Mouse (Mus musculus): ENCODE data around the gene Zbtb4.
"Not testable (repeated sequence)": the region's sequence is repeated elsewhere in the genome, so short reads cannot be mapped to it uniquely, and the experiment has no call there.

The Zbtb4 gene

GRCm38 (mm10) chr11:69765221-69766125 is at the start of gene Zbtb4:
Zbtb4 (plus strand) TSS chr11:69765912.
- peak; percentile 43 to 45 for DNase-seq (ENCODE audit: low spot score in 2 of 2)

GRCm38 (mm10) chr11:69715929-69716328 is 49.8 kb upstream of the Zbtb4 start:
- no peak for DNase-seq (ENCODE audit: low spot score in 2 of 2)

DNA sequence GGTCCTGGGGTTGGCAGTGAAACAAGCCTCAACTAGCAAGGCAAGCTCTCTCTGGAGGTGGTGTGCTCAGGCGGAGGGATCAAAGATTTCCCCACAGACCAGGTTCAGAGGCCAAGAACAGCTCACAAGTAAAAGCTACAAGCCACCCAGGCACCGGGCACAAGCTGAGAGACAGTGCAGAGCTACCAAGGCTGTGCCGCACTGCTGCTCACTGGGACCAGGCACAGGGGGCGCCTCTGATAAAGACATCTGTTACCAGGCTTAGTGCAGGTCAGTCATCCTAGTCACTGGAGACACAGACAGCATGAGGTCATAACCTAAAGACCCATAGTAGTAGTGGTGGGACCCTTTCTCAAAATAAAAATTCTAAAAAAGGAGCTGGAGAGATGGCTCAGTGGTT is 48.8 kb upstream of the Zbtb4 start:
- DNase-seq (ENCODE audit: low spot score in 2 of 2) = no peak

DNA sequence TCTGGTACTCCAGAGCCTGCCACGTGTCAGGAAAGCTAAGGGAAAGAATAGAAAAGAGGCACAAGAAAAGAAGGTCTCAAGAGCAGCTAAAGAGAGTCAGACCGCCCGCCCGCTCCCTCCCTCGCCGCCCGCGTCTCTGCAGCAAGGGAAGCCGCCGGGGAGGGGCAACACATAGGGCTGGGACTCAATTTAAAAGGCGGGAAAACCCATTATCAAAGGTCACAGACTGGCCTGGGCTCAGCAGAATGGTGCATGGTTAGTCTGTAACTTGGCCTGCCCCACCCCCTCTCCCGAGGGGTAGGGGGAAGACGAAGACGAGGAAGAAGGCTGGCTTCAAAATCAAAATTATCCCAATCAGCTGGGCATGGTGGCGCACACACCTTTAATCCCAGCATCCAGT is 47.1 kb upstream of the Zbtb4 start:
- no peak for DNase-seq (ENCODE audit: low spot score in 2 of 2)

DNA sequence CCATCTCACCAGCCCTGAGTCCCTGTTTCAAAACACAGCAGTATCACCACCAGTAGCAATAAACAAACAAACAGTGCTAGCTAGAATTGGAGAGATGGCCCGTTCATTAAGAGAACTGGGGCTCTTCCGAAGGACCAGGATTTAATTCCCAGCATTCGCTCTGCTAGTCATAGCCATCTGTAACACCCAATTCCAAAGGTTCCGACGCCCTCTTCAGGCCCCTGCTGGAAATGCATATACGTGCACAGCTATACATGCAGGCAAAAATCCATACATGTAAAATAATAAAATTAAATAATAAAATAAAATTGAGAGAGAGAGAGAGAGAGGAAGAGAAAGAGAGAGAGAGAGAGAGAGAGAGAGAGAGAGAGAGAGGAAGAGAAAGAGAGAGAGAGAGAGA is 46.3 kb upstream of the Zbtb4 start:
- DNase-seq (ENCODE audit: low spot score in 2 of 2) = no peak

- no peak for DNase-seq (ENCODE audit: low spot score in 2 of 2)
Measured at GRCm38 (mm10) chr11:69720852-69721251, 44.9 kb upstream of the Zbtb4 start.

GRCm38 (mm10) chr11:69723074-69723473 is 42.6 kb upstream of the Zbtb4 start:
- no peak for DNase-seq (ENCODE audit: low spot score in 2 of 2)

DNA sequence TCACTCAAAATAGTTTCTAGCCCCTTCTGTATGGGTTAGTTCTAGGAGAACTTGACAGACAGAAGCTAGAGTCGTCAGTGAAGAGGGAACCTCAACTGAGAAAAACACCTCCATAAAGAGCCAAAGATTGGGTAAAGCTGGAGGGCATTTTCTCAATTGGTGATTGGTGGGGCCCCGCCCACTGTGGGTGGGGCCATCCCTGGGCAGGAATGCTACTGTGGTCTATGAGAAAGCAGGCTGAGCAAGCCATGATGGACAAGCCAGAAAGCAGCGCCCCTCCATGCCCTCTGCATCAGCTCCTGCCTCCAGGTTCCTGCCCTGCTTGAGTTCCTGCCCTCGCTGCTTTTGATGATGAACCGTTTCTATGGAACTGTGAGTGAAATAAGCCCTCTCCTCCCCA is 39.8 kb upstream of the Zbtb4 start:
- no peak for DNase-seq (ENCODE audit: low spot score in 2 of 2)

- DNase-seq (ENCODE audit: low spot score in 2 of 2) = peak; percentile 62 to 73
Measured at GRCm38 (mm10) chr11:69729063-69729462, 36.6 kb upstream of the Zbtb4 start.

GRCm38 (mm10) chr11:69731408-69731807 is 34.3 kb upstream of the Zbtb4 start:
- DNase-seq (ENCODE audit: low spot score in 2 of 2) = not testable (repeated sequence)

- DNase-seq (ENCODE audit: low spot score in 2 of 2) = no peak
Measured at GRCm38 (mm10) chr11:69751635-69752034, 14.1 kb upstream of the Zbtb4 start.

GRCm38 (mm10) chr11:69752686-69753085 is 13.0 kb upstream of the Zbtb4 start:
- no peak for DNase-seq (ENCODE audit: low spot score in 2 of 2)

DNA sequence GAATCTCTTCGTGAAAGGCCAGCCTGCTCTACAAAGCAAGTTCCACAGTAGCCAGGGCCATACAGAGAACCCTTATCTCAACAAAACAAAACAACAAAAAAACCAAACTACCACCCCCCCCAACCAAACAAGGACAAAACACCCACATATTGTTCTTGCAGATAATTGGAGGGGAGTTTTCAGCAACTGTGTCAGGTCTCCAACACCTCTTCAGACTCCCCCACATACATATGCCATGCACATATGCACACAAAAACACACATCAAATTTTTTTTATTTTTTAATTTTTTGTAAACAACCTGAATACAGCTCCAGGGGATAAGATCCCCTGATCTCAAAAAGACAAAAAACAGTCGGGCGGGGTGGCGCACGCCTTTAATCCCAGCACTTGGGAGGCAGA is 11.5 kb upstream of the Zbtb4 start:
- no peak for DNase-seq (ENCODE audit: low spot score in 2 of 2)

- DNase-seq (ENCODE audit: low spot score in 2 of 2) = peak; percentile 52 to 63
Measured at GRCm38 (mm10) chr11:69754701-69755100, 11.0 kb upstream of the Zbtb4 start.

- DNase-seq (ENCODE audit: low spot score in 2 of 2) = no peak
Measured at GRCm38 (mm10) chr11:69757303-69758089, 8.2 kb upstream of the Zbtb4 start.

DNA sequence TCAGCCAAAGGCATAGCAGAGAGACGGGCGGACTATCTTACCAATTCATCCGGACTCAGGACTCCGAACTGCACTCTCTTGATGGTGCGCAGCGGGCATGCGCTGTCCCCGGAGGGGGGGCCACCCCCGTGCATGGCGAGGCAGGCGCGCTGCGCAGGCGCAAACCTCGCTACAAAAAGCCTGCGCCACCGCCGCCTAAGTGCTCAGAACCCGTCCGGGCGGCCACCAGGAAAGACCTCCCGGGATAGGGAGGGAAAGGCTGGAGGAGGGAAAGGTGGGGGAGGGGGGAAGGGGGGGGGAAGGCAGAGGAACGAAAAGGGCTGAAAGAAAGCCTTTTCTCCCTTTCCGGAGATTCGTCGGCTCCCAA is 7.6 kb upstream of the Zbtb4 start:
- DNase-seq (ENCODE audit: low spot score in 2 of 2) = peak; percentile 96

GRCm38 (mm10) chr11:69758478-69758970 is 7.2 kb upstream of the Zbtb4 start, which contains the start of gene Polr2a:
Polr2a (minus strand) TSS chr11:69758637.
- DNase-seq (ENCODE audit: low spot score in 2 of 2) = peak; percentile 98

DNA sequence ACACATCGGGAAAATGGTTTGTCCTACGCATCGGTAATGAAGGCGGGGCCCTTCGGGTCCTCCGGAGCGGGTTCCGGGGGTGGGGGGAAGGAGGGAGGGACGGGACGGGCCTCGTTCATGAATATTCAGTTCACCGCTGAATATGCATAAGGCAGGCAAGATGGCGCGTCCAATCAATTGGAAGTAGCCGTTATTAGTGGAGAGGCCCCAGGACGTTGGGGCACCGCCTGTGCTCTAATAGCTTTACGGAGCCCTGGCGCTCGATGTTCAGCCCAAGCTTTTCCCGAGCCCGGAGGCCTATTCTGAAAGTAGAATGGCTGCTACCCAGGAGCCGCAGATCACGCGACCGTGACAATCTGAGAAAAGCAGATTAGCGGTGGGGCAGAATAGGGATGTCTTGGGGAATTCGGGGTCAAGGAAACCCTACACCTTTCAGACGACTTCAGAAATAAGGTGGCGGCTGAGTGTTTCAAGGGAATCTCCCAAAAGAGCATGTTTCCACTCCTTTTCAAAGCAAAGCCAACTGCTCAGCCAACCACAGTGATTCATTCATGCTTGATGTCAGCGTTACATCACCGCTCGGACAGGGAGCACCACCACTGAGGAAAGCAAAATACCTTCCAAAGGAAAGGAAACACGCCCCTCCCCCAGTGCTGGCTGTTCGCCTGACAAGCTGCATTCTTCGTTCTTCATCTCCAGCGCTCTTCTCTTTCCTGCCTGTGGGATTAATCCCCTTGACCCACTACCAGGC is 6.6 kb upstream of the Zbtb4 start:
- peak in 1 of 2 experiments; percentile 77 for DNase-seq (ENCODE audit: low spot score in 2 of 2)

DNA sequence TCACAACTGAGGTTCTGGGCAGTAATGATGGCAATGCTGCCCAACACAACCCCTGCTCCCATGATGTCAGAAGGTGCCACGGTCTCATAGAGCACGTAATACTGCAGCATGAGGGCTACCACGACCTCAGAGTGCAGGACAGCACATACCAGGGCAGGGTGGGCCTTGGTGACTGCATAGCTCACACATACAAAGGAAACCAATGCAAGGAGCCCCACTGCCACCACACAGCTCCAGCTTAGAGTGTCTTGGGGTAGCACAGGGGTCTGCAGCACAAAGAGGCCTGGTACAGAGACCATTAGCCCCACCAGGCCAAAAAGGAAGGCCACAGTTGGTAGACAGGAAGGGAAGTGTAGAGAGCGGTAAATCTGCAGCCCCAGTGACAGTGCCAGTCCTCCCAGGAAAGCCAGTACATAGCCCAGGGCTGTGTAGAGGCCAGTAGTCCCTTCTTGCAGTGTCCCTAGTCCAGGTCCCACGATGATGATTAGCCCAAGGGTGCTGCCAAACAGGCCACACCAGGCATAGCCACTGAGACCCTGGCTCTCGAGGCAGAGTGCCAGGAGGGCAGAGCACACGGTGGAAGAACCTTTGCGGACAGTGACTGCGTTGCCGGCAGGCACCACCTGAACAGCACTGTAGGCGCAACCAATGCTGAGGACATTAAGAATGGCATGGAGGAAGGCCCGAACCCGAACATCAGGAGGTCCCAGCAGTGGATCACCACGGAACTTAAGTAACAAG is 5.4 kb upstream of the Zbtb4 start:
- no peak for DNase-seq (ENCODE audit: low spot score in 2 of 2)

DNA sequence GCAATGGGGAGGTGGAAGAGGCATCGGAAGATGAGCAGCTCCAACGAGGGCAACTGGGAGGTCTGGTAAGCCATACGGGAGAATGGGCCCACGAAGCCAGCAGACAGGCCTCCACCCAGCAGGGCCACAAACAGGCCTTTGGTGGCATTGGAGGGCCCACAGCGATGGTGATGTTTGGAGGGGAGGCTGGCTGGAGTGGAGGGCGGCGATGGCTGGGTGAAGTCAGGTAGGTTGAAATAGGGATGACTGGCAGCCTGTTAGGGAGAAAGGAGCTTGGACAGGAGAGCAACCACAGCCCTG is 4.9 kb upstream of the Zbtb4 start:
- DNase-seq (ENCODE audit: low spot score in 2 of 2) = no peak

- no peak for DNase-seq (ENCODE audit: low spot score in 2 of 2)
Measured at GRCm38 (mm10) chr11:69761868-69762267, 3.8 kb upstream of the Zbtb4 start, which contains the start of gene Slc35g3. Slc35g3 (minus strand) TSS chr11:69761968.
